Mouse (Mus musculus) liver (tissue): ENCODE measurements around the gene Gm14440.
"Not testable (repeated sequence)": the region's sequence is repeated elsewhere in the genome, so short reads cannot be mapped to it uniquely, and the experiment has no call there.

ENCODE experiments used
- DNase-seq: peaks from one replicate; pipeline ENCODE4 v3.0.0-alpha.2; 2020; ENCODE audit warnings: mixed read lengths

The Gm14440 gene

DNA sequence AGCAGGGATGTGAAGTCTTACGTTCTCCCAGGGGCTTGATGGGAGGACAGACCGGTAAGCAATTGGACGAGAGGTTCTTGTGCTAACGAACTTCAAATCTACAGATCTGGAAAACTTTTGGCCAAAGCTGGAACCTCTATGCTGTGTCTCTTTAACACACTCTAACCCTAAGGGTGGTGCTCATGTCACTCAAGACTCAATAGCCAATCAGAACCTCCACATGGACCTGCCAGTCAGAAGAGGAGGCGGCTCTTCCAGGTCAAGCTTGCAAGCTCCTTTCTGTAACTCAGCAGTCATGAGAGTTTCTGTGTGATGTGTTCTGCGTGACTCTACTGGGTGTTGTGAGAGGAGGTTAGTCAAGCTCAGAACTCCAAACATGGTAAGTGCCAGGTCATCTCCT is at the start of gene Gm14440:
Gene Gm14440 (plus strand): TSS at position 301 of the 400 bp plus-strand sequence.
- DNase-seq = not testable (repeated sequence)
